Mouse (Mus musculus): ENCODE results near the gene Akp3.

Akp3 gene

DNA sequence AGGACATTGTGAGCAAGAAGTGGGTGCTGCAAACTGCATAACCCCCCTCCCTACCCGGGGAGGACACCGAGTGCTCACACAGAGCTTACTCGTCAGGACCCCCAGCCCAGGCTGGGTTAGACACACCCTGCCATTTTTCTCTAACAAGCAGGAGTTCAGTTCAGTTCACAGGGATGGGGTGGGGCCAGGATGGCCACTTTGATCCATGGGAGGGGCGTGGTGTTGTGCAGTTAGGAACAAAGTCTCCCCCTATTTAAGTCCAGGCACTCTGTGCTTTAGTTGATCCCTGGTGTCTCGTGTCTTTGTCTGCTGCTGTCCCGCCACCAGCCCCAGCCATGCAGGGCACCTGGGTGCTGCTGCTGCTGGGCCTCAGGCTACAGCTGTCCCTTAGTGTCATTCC lies at the start of gene Akp3:
TSS of gene Akp3 (plus strand) at position 301 of the 400 bp plus-strand sequence.
- TF ChIP-seq GATA4 (IDR thresholded peaks at IDR 0.05; ENCODE audit: insufficient replicate concordance, low read length) = no peak

- no peak for TF ChIP-seq GATA4 (IDR thresholded peaks at IDR 0.05; ENCODE audit: insufficient replicate concordance, low read length)
Observed at GRCm38 (mm10) chr1:87086196-87086595, 38.6 kb upstream of the Akp3 start.

GRCm38 (mm10) chr1:87086964-87087363 lies 37.8 kb upstream of the Akp3 start:
- no peak for TF ChIP-seq GATA4 (IDR thresholded peaks at IDR 0.05; ENCODE audit: insufficient replicate concordance, low read length)

- no peak for TF ChIP-seq GATA4 (IDR thresholded peaks at IDR 0.05; ENCODE audit: insufficient replicate concordance, low read length)
Observed at GRCm38 (mm10) chr1:87089251-87089650, 35.5 kb upstream of the Akp3 start.

GRCm38 (mm10) chr1:87089828-87090227 lies 34.9 kb upstream of the Akp3 start, which contains the start of gene Alppl2:
Gene Alppl2 (minus strand): TSS chr1:87089928.
- no peak for TF ChIP-seq GATA4 (IDR thresholded peaks at IDR 0.05; ENCODE audit: insufficient replicate concordance, low read length)

DNA sequence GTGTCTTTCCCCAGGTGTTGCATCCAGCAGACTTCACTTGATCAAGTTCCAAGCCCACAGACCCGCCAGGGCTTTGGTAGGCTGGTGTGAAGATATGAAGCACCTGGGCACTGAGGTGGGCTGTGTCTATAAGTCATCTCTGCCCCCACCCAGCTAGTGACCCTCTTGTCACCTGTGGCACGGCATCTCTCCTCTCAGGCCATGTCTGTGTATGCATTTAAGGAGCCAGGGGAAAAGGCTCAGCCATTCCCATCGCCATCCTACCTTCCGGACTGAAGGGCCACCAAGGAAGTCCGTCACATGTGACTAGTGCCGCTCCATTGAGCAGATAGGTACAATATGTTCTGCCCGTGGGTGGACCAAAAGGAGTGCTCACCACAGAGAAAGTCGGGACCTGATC lies 29.1 kb upstream of the Akp3 start:
- TF ChIP-seq GATA4 (IDR thresholded peaks at IDR 0.05; ENCODE audit: insufficient replicate concordance, low read length) = no peak

GRCm38 (mm10) chr1:87098358-87098975 lies 26.3 kb upstream of the Akp3 start:
- no peak for TF ChIP-seq GATA4 (IDR thresholded peaks at IDR 0.05; ENCODE audit: insufficient replicate concordance, low read length)

GRCm38 (mm10) chr1:87101411-87101810 lies 23.4 kb upstream of the Akp3 start, which contains the start of gene Alpi:
Gene Alpi (minus strand): TSS chr1:87101606.
- TF ChIP-seq GATA4 (IDR thresholded peaks at IDR 0.05; ENCODE audit: insufficient replicate concordance, low read length) = no peak

DNA sequence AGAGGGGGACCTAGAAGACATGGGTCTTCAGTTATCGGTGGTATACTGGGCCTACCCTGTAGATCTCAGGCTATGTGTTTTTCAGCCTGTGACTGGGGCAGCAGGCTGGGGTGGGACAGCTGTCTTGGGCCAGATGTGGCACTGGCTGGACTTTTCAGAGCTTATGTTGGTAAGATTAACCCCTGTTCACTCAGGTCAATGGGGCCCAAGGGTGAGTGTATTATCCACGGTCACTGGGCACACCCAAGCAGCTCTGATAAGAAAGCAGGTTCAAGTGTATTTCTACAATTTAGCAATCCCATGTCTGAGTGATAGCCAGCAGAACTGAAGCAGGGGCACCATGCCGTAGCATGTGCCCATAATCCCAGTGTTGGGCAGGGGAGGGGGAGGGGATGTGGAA lies 22.7 kb upstream of the Akp3 start:
- no peak for TF ChIP-seq GATA4 (IDR thresholded peaks at IDR 0.05; ENCODE audit: insufficient replicate concordance, low read length)

GRCm38 (mm10) chr1:87103936-87104335 lies 20.8 kb upstream of the Akp3 start:
- TF ChIP-seq GATA4 (IDR thresholded peaks at IDR 0.05; ENCODE audit: insufficient replicate concordance, low read length) = no peak

GRCm38 (mm10) chr1:87106536-87106935 lies 18.2 kb upstream of the Akp3 start:
- TF ChIP-seq GATA4 (IDR thresholded peaks at IDR 0.05; ENCODE audit: insufficient replicate concordance, low read length) = no peak

DNA sequence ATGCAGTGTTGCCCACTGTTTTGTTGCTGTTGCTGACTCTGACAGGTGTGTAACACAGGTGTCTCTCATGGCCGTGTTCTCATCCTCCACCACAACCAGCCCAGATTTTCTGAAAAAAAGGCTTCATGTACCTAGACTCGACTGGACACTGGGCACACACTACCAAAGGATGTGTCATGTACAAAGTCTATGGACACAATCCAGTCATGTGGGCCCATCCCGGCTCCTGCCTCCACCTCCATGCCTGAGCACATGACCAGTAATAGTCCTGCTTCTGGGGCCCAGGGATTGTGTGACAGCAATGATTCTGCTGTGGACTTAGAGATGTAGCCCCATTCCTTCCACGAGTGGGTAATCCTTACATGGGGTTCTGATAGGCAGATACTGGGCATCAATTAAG lies 16.2 kb upstream of the Akp3 start:
- TF ChIP-seq GATA4 (IDR thresholded peaks at IDR 0.05; ENCODE audit: insufficient replicate concordance, low read length) = no peak

DNA sequence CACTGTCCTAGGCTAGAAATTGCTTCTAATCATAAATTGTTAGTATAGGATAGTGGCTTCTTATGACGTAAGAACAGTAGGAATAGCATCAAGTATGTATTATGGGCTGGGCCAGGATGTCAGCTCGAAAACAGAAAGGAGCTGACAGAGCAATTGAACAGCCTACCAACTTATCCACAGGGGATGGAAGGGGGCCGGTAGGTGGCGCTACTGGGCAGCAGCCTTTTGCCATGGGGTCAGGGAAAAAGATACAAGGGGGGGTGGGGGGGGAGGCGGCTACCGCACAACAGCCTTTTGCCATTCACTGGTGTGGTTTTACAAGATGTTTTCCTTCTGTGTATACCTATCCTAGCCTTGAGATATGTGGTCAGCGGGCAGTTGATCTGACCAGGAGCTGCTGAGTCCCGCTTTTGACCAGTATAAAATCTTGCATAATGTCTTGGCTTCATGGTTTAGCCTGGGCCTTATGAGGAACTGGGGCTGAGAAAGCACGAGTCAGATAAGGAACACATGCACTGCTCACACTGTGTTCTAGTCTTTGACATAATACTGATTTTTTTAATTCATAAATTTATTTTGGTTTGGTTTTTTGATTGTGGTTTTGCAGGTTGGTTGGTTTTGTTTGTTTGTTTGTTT lies 12.9 kb upstream of the Akp3 start:
- no peak for TF ChIP-seq GATA4 (IDR thresholded peaks at IDR 0.05; ENCODE audit: insufficient replicate concordance, low read length)

DNA sequence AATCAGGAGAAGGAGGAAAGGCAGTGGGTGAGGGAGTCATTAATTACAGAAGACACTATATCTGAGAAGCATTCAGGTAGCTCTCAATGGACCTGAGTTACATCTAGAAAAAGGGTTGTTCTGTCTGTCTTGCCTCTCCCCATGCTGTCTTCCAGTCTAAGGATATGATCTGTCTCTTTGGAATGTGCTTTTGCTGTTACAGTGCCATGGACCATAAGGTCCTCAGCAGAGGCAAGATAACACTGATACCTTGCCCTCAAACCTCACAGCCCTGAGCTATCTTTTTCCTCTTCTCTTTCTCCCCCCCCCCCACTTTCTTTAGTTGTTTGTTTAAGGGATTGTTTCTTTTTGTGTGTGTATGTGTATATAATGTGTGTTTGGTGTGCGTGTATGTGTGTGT lies 10.0 kb upstream of the Akp3 start:
- no peak for TF ChIP-seq GATA4 (IDR thresholded peaks at IDR 0.05; ENCODE audit: insufficient replicate concordance, low read length)

GRCm38 (mm10) chr1:87127206-87128030 lies 2.6 kb downstream of the Akp3 start:
- no peak for TF ChIP-seq GATA4 (IDR thresholded peaks at IDR 0.05; ENCODE audit: insufficient replicate concordance, low read length)

- no peak for TF ChIP-seq GATA4 (IDR thresholded peaks at IDR 0.05; ENCODE audit: insufficient replicate concordance, low read length)
Observed at GRCm38 (mm10) chr1:87131803-87132202, 7.0 kb downstream of the Akp3 start.
